Mouse (Mus musculus) erythroblast, adult 5-6 weeks (primary cell): ENCODE data around the gene Nudt10. TPM values are rescaled to one million over a fixed set of nuclear protein-coding genes. Genes with fewer than 3 reads are reported as not detected.
"Not testable (repeated sequence)": the region's sequence is repeated elsewhere in the genome, so short reads cannot be mapped to it uniquely, and the experiment has no call there.

ENCODE experiments used
- ATAC-seq: replicated peaks from 2 replicates; pipeline ENCODE4 v1.8.0; 2016; ENCODE audit warnings: moderate number of reproducible peaks, mild to moderate bottlenecking, moderate TSS enrichment, inconsistent platforms; ENCODE audit not compliant: poor library complexity, low FRiP score, severe bottlenecking
- total RNA-seq, 2 experiments: library from RNA; stranded (forward) in 1 of 2; stranded (reverse) in 1 of 2; fragments of 150-400 nt in 1 of 2; fragments of 200-764, 138-1000 nt in 1 of 2; gene quantifications; 2 replicates each; pipeline versions ENCODE4 v1.2.3 to v1.2.4; 2015 to 2017; ENCODE audit warnings: low replicate concordance in 2 of 2

Nudt10 gene
- total RNA-seq (2015; ENCODE audit: low replicate concordance) (not detected in 2 replicates), total RNA-seq (2017; ENCODE audit: low replicate concordance) (not detected in 2 replicates)

GRCm38 (mm10) chrX:6172823-6173640, at the start of gene Nudt10:
Gene Nudt10 (minus strand): TSS chrX:6173015.
- ATAC-seq = not testable (repeated sequence)

- not testable (repeated sequence) for ATAC-seq
Measured at GRCm38 (mm10) chrX:6172136-6172822, 536 bp downstream of the Nudt10 start.

- no peak for ATAC-seq
Measured at GRCm38 (mm10) chrX:6171718-6172117, 1.1 kb downstream of the Nudt10 start.

Other genes with a start within 250 kb of the Nudt10 start
- not detected in 2 replicates for gene Nudt11, start 125.6 kb downstream of the Nudt10 start, total RNA-seq (2015; ENCODE audit: low replicate concordance)
- not detected in 2 replicates for gene Nudt11, start 125.6 kb downstream of the Nudt10 start, total RNA-seq (2017; ENCODE audit: low replicate concordance)
- gene AU022751, start 89.6 kb downstream of the Nudt10 start, total RNA-seq (2015; ENCODE audit: low replicate concordance) = not detected in 2 replicates
- not detected in 2 replicates for gene AU022751, start 89.6 kb downstream of the Nudt10 start, total RNA-seq (2017; ENCODE audit: low replicate concordance)
- gene Bmp15, start 147.7 kb upstream of the Nudt10 start, total RNA-seq (2015; ENCODE audit: low replicate concordance) = not detected in 2 replicates
- gene Bmp15, start 147.7 kb upstream of the Nudt10 start, total RNA-seq (2017; ENCODE audit: low replicate concordance) = 1.2 TPM in 1 of 2 replicates, not detected in the other
- 0.42 TPM in 1 of 2 replicates, not detected in the other for gene Shroom4, start 226.8 kb upstream of the Nudt10 start, total RNA-seq (2015; ENCODE audit: low replicate concordance)
- not detected in 2 replicates for gene Shroom4, start 226.8 kb upstream of the Nudt10 start, total RNA-seq (2017; ENCODE audit: low replicate concordance)